Mouse (Mus musculus) myocyte (in vitro differentiated cells): Measurements from ENCODE around the gene Hes5. TPM values are rescaled to one million over a fixed set of nuclear protein-coding genes. Genes with fewer than 3 reads are reported as not detected.

ENCODE experiments used
- H3K27me3 ChIP-seq: one replicate; pipeline ENCODE4 v1.6.1; 2011; ENCODE audit not compliant: control insufficient read depth, insufficient read depth, insufficient read length
- H3K36me3 ChIP-seq: one replicate; pipeline ENCODE4 v1.6.1; 2011; ENCODE audit not compliant: control insufficient read depth, insufficient read depth
- H3K4me2 ChIP-seq: one replicate; pipeline ENCODE4 v1.6.1; 2011; ENCODE audit warnings: low read depth, control low read depth
- H3K4me3 ChIP-seq: one replicate; pipeline ENCODE4 v1.5.1; 2011; ENCODE audit warnings: mild to moderate bottlenecking, control low read depth, moderate library complexity
- H3K79me2 ChIP-seq: one replicate; pipeline ENCODE4 v1.6.1; 2011; ENCODE audit not compliant: control insufficient read depth, insufficient read depth
- H3ac ChIP-seq: one replicate; pipeline ENCODE4 v1.6.1; 2011; ENCODE audit not compliant: control insufficient read depth, insufficient read length
- CEBPB ChIP-seq: IDR thresholded peaks from 2 replicates; pipeline ENCODE4 v1.6.1; 2011; ENCODE audit warnings: mild to moderate bottlenecking, moderate library complexity; ENCODE audit not compliant: poor library complexity, insufficient read depth, severe bottlenecking
- E2F4 ChIP-seq: IDR thresholded peaks from one replicate; pipeline ENCODE4 v1.6.1; 2011; ENCODE audit warnings: mild to moderate bottlenecking, control low read depth, moderate library complexity; ENCODE audit not compliant: insufficient read depth
- MAX ChIP-seq: IDR thresholded peaks from one replicate; pipeline ENCODE4 v1.6.1; 2011; ENCODE audit warnings: low read depth, mild to moderate bottlenecking, control low read depth
- MYOD1 ChIP-seq, 3 experiments: IDR thresholded peaks; one replicate each; pipeline ENCODE4 v1.6.1; 2011; ENCODE audit warnings: control low read depth in 2 of 3, low read depth in 2 of 3, mild to moderate bottlenecking in 2 of 3, moderate library complexity in 1 of 3; ENCODE audit not compliant: insufficient read length in 2 of 3, control insufficient read depth in 1 of 3
- MYOG ChIP-seq, 3 experiments: IDR thresholded peaks; one replicate each; pipeline ENCODE4 v1.6.1; 2011; ENCODE audit warnings: control low read depth in 2 of 3, low read depth in 2 of 3, mild to moderate bottlenecking in 2 of 3; ENCODE audit not compliant: insufficient read length in 2 of 3, control insufficient read depth in 1 of 3, insufficient read depth in 1 of 3
- POLR2A ChIP-seq: IDR thresholded peaks from one replicate; pipeline ENCODE4 v1.6.1; 2011; ENCODE audit warnings: low read depth, mild to moderate bottlenecking, control low read depth, moderate library complexity; ENCODE audit not compliant: insufficient read length
- POLR2AphosphoS2 ChIP-seq: IDR thresholded peaks from one replicate; pipeline ENCODE4 v1.6.1; 2011; ENCODE audit warnings: low read depth, control low read depth; ENCODE audit not compliant: insufficient read length
- REST ChIP-seq: IDR thresholded peaks from one replicate; pipeline ENCODE4 v1.6.1; 2011; ENCODE audit warnings: mild to moderate bottlenecking, control low read depth, moderate library complexity; ENCODE audit not compliant: insufficient read depth, insufficient read length
- SRF ChIP-seq: IDR thresholded peaks from one replicate; pipeline ENCODE4 v1.6.1; 2011; ENCODE audit warnings: low read depth; ENCODE audit not compliant: control insufficient read depth, insufficient read length
- TCF12 ChIP-seq: IDR thresholded peaks from one replicate; pipeline ENCODE4 v1.6.1; 2011; ENCODE audit warnings: mild to moderate bottlenecking, control low read depth; ENCODE audit not compliant: poor library complexity, insufficient read depth, severe bottlenecking
- TCF3 ChIP-seq: IDR thresholded peaks from one replicate; pipeline ENCODE4 v1.6.1; 2011; ENCODE audit warnings: low read depth, control low read depth; ENCODE audit not compliant: insufficient read length
- USF1 ChIP-seq: IDR thresholded peaks from one replicate; pipeline ENCODE4 v1.6.1; 2011; ENCODE audit warnings: low read depth, mild to moderate bottlenecking, control low read depth, moderate library complexity
- polyA plus RNA-seq: library from polyadenylated mRNA; unstranded; fragments of >200 nt; fragmentation: generic; extraction: Trizol; gene quantifications from one replicate; pipeline ENCODE4 v1.2.1, GENCODE M21; 2012; ENCODE audit warnings: missing spikeins

The Hes5 gene
- polyA plus RNA-seq, 1 experiment, result not detected

DNA sequence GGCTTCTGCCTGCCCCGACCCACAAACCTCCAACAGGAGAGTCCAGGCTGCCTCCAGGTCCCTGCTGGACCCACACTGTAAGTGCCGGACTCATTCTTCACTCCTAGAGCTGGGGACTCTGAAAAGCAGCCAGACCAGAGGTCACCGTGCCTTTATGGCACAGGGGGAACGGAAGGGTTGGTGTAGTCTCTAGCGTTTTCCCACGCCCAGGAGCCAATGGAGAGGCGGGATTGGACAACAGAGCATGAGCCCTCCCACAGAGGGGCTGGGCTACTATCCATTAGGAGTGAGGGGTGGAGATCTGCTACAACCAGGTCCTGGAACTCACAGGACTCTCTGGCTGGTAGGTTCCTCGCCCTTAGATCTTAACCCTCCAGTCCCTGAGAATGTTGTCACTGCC, 14.4 kb upstream of the Hes5 start:
- Histone ChIP-seq H3K36me3 (no peaks in the 10 kb centered on the region), H3K79me2 (no peaks in the 10 kb centered on the region), H3ac (no peak overlapping the region), H3K27me3 (peaks cover 38% of the 10 kb centered on the region), H3K4me3 (no peak overlapping the region), H3K4me2 (peak overlapping the region; percentile 24)
- TF ChIP-seq MYOD1 (IDR thresholded peaks at IDR 0.05; ENCODE audit: control insufficient read depth in 1 of 3, insufficient read length in 2 of 3, low read depth in 2 of 3) (no peak), SRF (no peak), E2F4 (no peak), TCF3 (no peak), MAX (no peak), POLR2A (no peak)

GRCm38 (mm10) chr4:154948066-154948939, 12.4 kb upstream of the Hes5 start:
- H3K4me3 ChIP-seq, result no peak overlapping the region
- H3ac ChIP-seq, result no peak overlapping the region
- H3K27me3 ChIP-seq, result peaks cover 57% of the 10 kb centered on the region
- H3K36me3 ChIP-seq, result no peaks in the 10 kb centered on the region
- no peaks in the 10 kb centered on the region for H3K79me2 ChIP-seq
- TF ChIP-seq USF1 (no peak), SRF (no peak), MYOD1 (IDR thresholded peaks at IDR 0.05; ENCODE audit: control insufficient read depth in 1 of 3, insufficient read length in 2 of 3, low read depth in 2 of 3) (no peak), TCF12 (no peak), REST (no peak), MYOG (IDR thresholded peaks at IDR 0.05; ENCODE audit: control insufficient read depth in 1 of 3, insufficient read depth in 1 of 3, insufficient read length in 2 of 3, low read depth in 2 of 3) (no peak), TCF3 (no peak), CEBPB (no peak), POLR2AphosphoS2 (no peak), MAX (no peak), POLR2A (no peak), E2F4 (no peak)
- H3K4me2 ChIP-seq, result no peak overlapping the region

DNA sequence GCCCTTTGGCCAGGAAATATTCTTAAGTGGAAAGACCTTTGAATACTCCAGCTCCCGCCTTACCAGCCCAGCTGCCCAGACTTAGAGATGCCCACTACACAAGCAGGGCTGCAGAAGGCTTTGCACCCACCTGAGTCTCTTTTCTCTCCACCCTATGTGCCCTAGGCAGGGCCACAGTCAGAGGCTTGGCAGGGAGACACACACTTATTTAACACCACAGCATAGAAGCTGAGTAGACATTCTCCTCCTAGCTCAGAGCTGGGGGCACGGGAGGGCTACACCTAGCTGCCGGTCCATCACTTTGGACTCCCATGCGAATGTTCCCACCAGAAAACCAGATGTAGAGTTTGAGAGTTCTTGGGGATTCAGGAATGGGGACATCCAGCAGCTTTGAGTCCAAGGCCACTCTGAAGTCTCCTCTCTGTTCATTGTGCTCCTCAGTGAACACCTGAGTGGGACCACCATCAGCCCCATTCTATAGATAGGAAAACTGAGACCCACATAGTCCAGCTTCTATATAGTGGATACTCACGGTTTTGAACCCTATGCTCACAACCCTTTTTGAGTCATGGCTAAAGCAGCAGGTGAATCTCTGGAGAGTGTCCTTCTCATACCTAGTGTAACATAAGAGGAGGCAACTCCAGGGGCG, 11.7 kb upstream of the Hes5 start:
- no peak for TF ChIP-seq TCF3
- no peak for TF ChIP-seq POLR2AphosphoS2
- TF ChIP-seq MAX, result no peak
- TF ChIP-seq CEBPB, result no peak
- H3ac ChIP-seq, result no peak overlapping the region
- no peaks in the 10 kb centered on the region for H3K79me2 ChIP-seq
- no peak overlapping the region for H3K4me2 ChIP-seq
- H3K27me3 ChIP-seq, result peaks cover 65% of the 10 kb centered on the region
- H3K36me3 ChIP-seq, result no peaks in the 10 kb centered on the region
- H3K4me3 ChIP-seq, result no peak overlapping the region

- no peak overlapping the region for H3K4me2 ChIP-seq
- no peak overlapping the region for H3ac ChIP-seq
- H3K4me3 ChIP-seq, result no peak overlapping the region
- TF ChIP-seq MYOG (IDR thresholded peaks at IDR 0.05; ENCODE audit: control insufficient read depth in 1 of 3, insufficient read depth in 1 of 3, insufficient read length in 2 of 3, low read depth in 2 of 3) (no peak), MAX (no peak), E2F4 (no peak), REST (no peak), USF1 (no peak), SRF (no peak), MYOD1 (IDR thresholded peaks at IDR 0.05; ENCODE audit: control insufficient read depth in 1 of 3, insufficient read length in 2 of 3, low read depth in 2 of 3) (no peak), CEBPB (no peak), POLR2A (no peak)
- no peaks in the 10 kb centered on the region for H3K79me2 ChIP-seq
- peaks cover 70% of the 10 kb centered on the region for H3K27me3 ChIP-seq
- no peaks in the 10 kb centered on the region for H3K36me3 ChIP-seq
These were observed 11.1 kb upstream of the Hes5 start for GRCm38 (mm10) chr4:154949589-154949982.

DNA sequence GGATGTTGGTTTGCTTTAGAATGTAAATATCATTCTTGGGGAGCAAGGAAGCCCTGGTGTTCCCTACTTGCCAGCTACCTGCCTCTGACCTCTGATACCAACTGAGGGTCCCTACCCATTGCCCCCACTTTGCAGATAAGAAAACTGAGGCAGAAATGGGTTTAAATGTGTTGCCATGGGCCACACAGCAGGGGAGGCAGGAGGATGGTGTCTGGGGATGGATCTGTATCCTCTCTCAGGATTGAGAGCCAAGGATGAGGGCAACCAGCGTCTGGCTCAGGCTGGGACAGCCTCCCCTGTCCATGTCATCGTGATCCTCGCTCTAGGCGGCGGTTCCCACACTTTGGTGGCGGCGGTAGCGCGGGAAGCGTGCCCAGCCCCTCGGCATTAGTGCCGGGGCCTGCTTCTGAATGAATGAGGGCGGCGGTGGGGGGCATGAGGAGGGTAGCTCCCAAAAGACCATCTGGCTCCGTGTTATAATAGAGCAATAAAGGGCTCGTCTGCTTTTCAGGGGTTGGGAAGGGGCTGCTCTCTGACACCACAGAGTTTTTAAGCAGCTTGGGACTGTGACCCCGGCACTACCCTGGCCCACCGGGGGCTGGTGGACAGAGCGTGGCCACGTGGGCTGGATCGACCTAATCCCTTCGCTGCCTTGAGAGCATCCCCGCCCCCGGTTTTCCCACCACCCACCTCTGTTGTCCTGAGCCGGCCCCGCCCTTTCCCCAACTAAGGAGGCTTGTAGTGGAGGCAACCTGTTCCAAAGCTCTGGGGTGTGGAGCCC, 8.1 kb upstream of the Hes5 start:
- H3K36me3 ChIP-seq, result no peaks in the 10 kb centered on the region
- H3ac ChIP-seq, result no peak overlapping the region
- no peak overlapping the region for H3K4me2 ChIP-seq
- H3K79me2 ChIP-seq, result no peaks in the 10 kb centered on the region
- TF ChIP-seq USF1, result no peak
- no peak for TF ChIP-seq SRF
- no peak for TF ChIP-seq TCF12
- TF ChIP-seq POLR2AphosphoS2, result no peak
- TF ChIP-seq E2F4, result no peak
- TF ChIP-seq TCF3, result no peak
- no peak for TF ChIP-seq MYOG (IDR thresholded peaks at IDR 0.05; ENCODE audit: control insufficient read depth in 1 of 3, insufficient read depth in 1 of 3, insufficient read length in 2 of 3, low read depth in 2 of 3)
- TF ChIP-seq MAX, result no peak
- no peak for TF ChIP-seq POLR2A
- no peak for TF ChIP-seq MYOD1 (IDR thresholded peaks at IDR 0.05; ENCODE audit: control insufficient read depth in 1 of 3, insufficient read length in 2 of 3, low read depth in 2 of 3)
- TF ChIP-seq CEBPB, result no peak
- no peak for TF ChIP-seq REST
- H3K4me3 ChIP-seq, result no peak overlapping the region
- H3K27me3 ChIP-seq, result peaks cover 82% of the 10 kb centered on the region
